Mouse (Mus musculus) liver, embryonic 11.5 days (tissue): Measurements from ENCODE around the gene Ppp2r5e. TPM values are rescaled to one million over a fixed set of nuclear protein-coding genes. Genes with fewer than 3 reads are reported as not detected.
A peak's percentile ranks its signal among the peaks of the same experiment; 100 is the strongest.

ENCODE experiments used
- ATAC-seq: fragments of 200-750 bp; cut with Nextera tagmentation; replicated peaks from 2 replicates; pipeline ENCODE4 v1.8.0; 2017; ENCODE audit warnings: moderate number of reproducible peaks, mild to moderate bottlenecking, moderate TSS enrichment, moderate library complexity; ENCODE audit not compliant: low FRiP score
- DNase-seq: peaks from one replicate; pipeline ENCODE4 v3.0.0-alpha.2; 2017; ENCODE audit warnings: low spot score
- H3K27ac ChIP-seq: fragments of 300-500 bp; sonication (generic); 2 replicates; pipeline ENCODE4 v1.5.1; 2014; ENCODE audit warnings: mild to moderate bottlenecking, low read depth, low read length, control low read depth
- H3K27me3 ChIP-seq: fragments of 300-500 bp; sonication (generic); replicated peaks from 2 replicates; pipeline ENCODE4 v1.6.1; 2014; ENCODE audit warnings: low read length, mixed read lengths; ENCODE audit not compliant: control insufficient read depth, insufficient read depth
- H3K36me3 ChIP-seq: fragments of 300-500 bp; sonication (generic); 2 replicates; pipeline ENCODE4 v1.6.1; 2014; ENCODE audit warnings: mild to moderate bottlenecking, low read length, moderate library complexity, mixed read lengths; ENCODE audit not compliant: control insufficient read depth, insufficient read depth
- H3K4me1 ChIP-seq: fragments of 300-500 bp; sonication (generic); replicated peaks from 2 replicates; pipeline ENCODE4 v1.6.1; 2014; ENCODE audit warnings: low read length, mixed read lengths; ENCODE audit not compliant: control insufficient read depth, insufficient read depth
- H3K4me2 ChIP-seq: fragments of 300-500 bp; sonication (generic); 2 replicates; pipeline ENCODE4 v1.6.1; 2014; ENCODE audit warnings: mild to moderate bottlenecking, control low read depth, moderate library complexity
- H3K4me3 ChIP-seq: fragments of 300-500 bp; sonication (generic); 2 replicates; pipeline ENCODE4 v1.5.1; 2014; ENCODE audit warnings: low read depth, low read length, control low read depth
- H3K9ac ChIP-seq: fragments of 300-500 bp; sonication (generic); 2 replicates; pipeline ENCODE4 v1.6.1; 2014; ENCODE audit warnings: low read depth, low read length, control low read depth
- H3K9me3 ChIP-seq: fragments of 300-500 bp; sonication (generic); 2 replicates; pipeline ENCODE4 v1.6.1; 2016; ENCODE audit warnings: low read length, inconsistent platforms, mixed read lengths; ENCODE audit not compliant: control insufficient read depth
- WGBS: fragments of 180-500 bp; shearing (Covaris S2); extraction: QIAGEN DNeasy Blood & Tissue Kit; methylation state at CpG from one replicate; pipeline ENCODE4 v1.1.7; 2014; 5-methylcytosine and 5-hydroxymethylcytosine counted together
- polyA plus RNA-seq: library from polyadenylated mRNA; unstranded; fragments of >200 nt; fragmentation: Nextera tagmentation; extraction: Ambion mirVana; gene quantifications from 2 replicates; pipeline ENCODE4 v1.2.1, GENCODE M21; 2014

The Ppp2r5e gene
- polyA plus RNA-seq, result 10.0 and 10.7 TPM in 2 replicates

GRCm38 (mm10) chr12:75596154-75597002 is at the start of gene Ppp2r5e:
Gene Ppp2r5e, minus strand, starts transcription at chr12:75596245.
- H3K4me3 ChIP-seq, result peak within 1 kb of the TSS; percentile 100
- H3K27ac ChIP-seq, result peak within 1 kb of the TSS; percentile 95
- peak within 1 kb of the TSS; percentile 97 for H3K9ac ChIP-seq
- no peaks in the 10 kb centered on the region for H3K9me3 ChIP-seq
- peak within 1 kb of the TSS; percentile 96 for H3K4me2 ChIP-seq
- ATAC-seq (peak; percentile 98), DNase-seq (peak; percentile 100)
- peaks cover 14% of the 10 kb centered on the region for H3K4me1 ChIP-seq
- H3K36me3 ChIP-seq, result peaks cover 6% of the 10 kb centered on the region
- H3K27me3 ChIP-seq, result no peaks in the 10 kb centered on the region
- under 1% methylated on average over 71 of the region's 72 CpGs for WGBS

- 86% methylated on average over 1 of the region's 1 CpGs for WGBS
- no peak overlapping the region for H3K4me2 ChIP-seq
- H3K9ac ChIP-seq, result no peak overlapping the region
- H3K36me3 ChIP-seq, result no peaks in the 10 kb centered on the region; the same call in 1 of the 2 replicates
- DNase-seq, result no peak
- H3K27ac ChIP-seq, result no peak overlapping the region
- ATAC-seq, result peak; percentile 56; the same call in 1 of the 2 replicates
- H3K4me1 ChIP-seq, result no peaks in the 10 kb centered on the region
- H3K4me3 ChIP-seq, result no peak overlapping the region
- no peaks in the 10 kb centered on the region for H3K27me3 ChIP-seq
- no peaks in the 10 kb centered on the region for H3K9me3 ChIP-seq
Observed at GRCm38 (mm10) chr12:75645780-75646179, 49.7 kb upstream of the Ppp2r5e start.

- no peaks in the 10 kb centered on the region; the same call in 1 of the 2 replicates for H3K36me3 ChIP-seq
- 89% methylated on average over 1 of the region's 1 CpGs for WGBS
- ATAC-seq (no peak), DNase-seq (no peak)
- H3K9ac ChIP-seq, result no peak overlapping the region
- H3K4me1 ChIP-seq, result no peaks in the 10 kb centered on the region
- no peaks in the 10 kb centered on the region for H3K27me3 ChIP-seq
- H3K4me2 ChIP-seq, result no peak overlapping the region
- H3K9me3 ChIP-seq, result no peaks in the 10 kb centered on the region
- H3K4me3 ChIP-seq, result no peak overlapping the region
- H3K27ac ChIP-seq, result no peak overlapping the region
Observed at GRCm38 (mm10) chr12:75641726-75642125, 45.7 kb upstream of the Ppp2r5e start.

GRCm38 (mm10) chr12:75638345-75638744 is 42.3 kb upstream of the Ppp2r5e start:
- DNase-seq, result no peak
- Histone ChIP-seq H3K27ac (no peak overlapping the region), H3K9ac (no peak overlapping the region), H3K27me3 (no peaks in the 10 kb centered on the region), H3K9me3 (no peaks in the 10 kb centered on the region), H3K4me2 (no peak overlapping the region), H3K4me1 (no peaks in the 10 kb centered on the region), H3K4me3 (no peak overlapping the region), H3K36me3 (no peaks in the 10 kb centered on the region; the same call in 1 of the 2 replicates)
- 79% methylated on average over 2 of the region's 2 CpGs for WGBS
- no peak for ATAC-seq

- no peak overlapping the region for H3K4me2 ChIP-seq
- H3K36me3 ChIP-seq, result peaks cover 6% of the 10 kb centered on the region; the same call in 1 of the 2 replicates
- DNase-seq (no peak), ATAC-seq (no peak)
- H3K27me3 ChIP-seq, result no peaks in the 10 kb centered on the region
- no peaks in the 10 kb centered on the region for H3K9me3 ChIP-seq
- WGBS, result 89% methylated on average over 3 of the region's 3 CpGs
- no peak overlapping the region for H3K9ac ChIP-seq
- no peaks in the 10 kb centered on the region for H3K4me1 ChIP-seq
- H3K27ac ChIP-seq, result no peak overlapping the region
- no peak overlapping the region for H3K4me3 ChIP-seq
Observed at GRCm38 (mm10) chr12:75637103-75637502, 41.1 kb upstream of the Ppp2r5e start.

- Histone ChIP-seq H3K9me3 (no peaks in the 10 kb centered on the region), H3K9ac (no peak overlapping the region), H3K4me1 (no peaks in the 10 kb centered on the region), H3K27me3 (no peaks in the 10 kb centered on the region), H3K27ac (no peak overlapping the region), H3K4me2 (no peak overlapping the region), H3K4me3 (no peak overlapping the region), H3K36me3 (peaks cover 6% of the 10 kb centered on the region; the same call in 1 of the 2 replicates)
- ATAC-seq (no peak), DNase-seq (no peak)
- WGBS, result 71% methylated on average over 10 of the region's 10 CpGs
Observed at GRCm38 (mm10) chr12:75635771-75636430, 39.9 kb upstream of the Ppp2r5e start.

- ATAC-seq, result no peak
- peaks cover 6% of the 10 kb centered on the region; the same call in 1 of the 2 replicates for H3K36me3 ChIP-seq
Observed at GRCm38 (mm10) chr12:75629618-75630017, 33.6 kb upstream of the Ppp2r5e start.

GRCm38 (mm10) chr12:75623292-75623691 is 27.2 kb upstream of the Ppp2r5e start:
- H3K4me3 ChIP-seq, result no peak overlapping the region
- H3K9ac ChIP-seq, result no peak overlapping the region
- no peak overlapping the region for H3K27ac ChIP-seq
- no peaks in the 10 kb centered on the region for H3K36me3 ChIP-seq
- H3K9me3 ChIP-seq, result no peaks in the 10 kb centered on the region; the same call in 1 of the 2 replicates
- no peaks in the 10 kb centered on the region for H3K4me1 ChIP-seq
- WGBS, result 82% methylated on average over 5 of the region's 5 CpGs
- no peak overlapping the region for H3K4me2 ChIP-seq
- DNase-seq, result no peak
- ATAC-seq, result peak; percentile 58
- H3K27me3 ChIP-seq, result no peaks in the 10 kb centered on the region

More at GRCm38 (mm10) chr12:75629618-75630017, 33.6 kb upstream of the Ppp2r5e start:
- no peaks in the 10 kb centered on the region for H3K9me3 ChIP-seq
- no peak overlapping the region for H3K27ac ChIP-seq
- no peak overlapping the region for H3K4me3 ChIP-seq
- no peaks in the 10 kb centered on the region for H3K4me1 ChIP-seq
- no peaks in the 10 kb centered on the region for H3K27me3 ChIP-seq
- no peak overlapping the region for H3K4me2 ChIP-seq
- 63% methylated on average over 1 of the region's 1 CpGs for WGBS
- H3K9ac ChIP-seq, result no peak overlapping the region
- no peak for DNase-seq
